Mouse (Mus musculus) granulocyte monocyte progenitor cell, adult 5-6 weeks (primary cell): ENCODE measurements around the gene Padi3. TPM values are rescaled to one million over a fixed set of nuclear protein-coding genes. Genes with fewer than 3 reads are reported as not detected.

Experiments
- ATAC-seq: replicated peaks from 2 replicates; pipeline ENCODE4 v1.8.0; 2016; ENCODE audit warnings: mild to moderate bottlenecking, moderate TSS enrichment, inconsistent platforms; ENCODE audit not compliant: poor library complexity, severe bottlenecking
- total RNA-seq, 2 experiments: library from RNA; stranded (forward) in 1 of 2; stranded (reverse) in 1 of 2; fragments of 200-712, 200-1000 nt in 1 of 2; fragments of >200 nt in 1 of 2; fragmentation: Nextera tagmentation in 1 of 2; gene quantifications; 2 replicates each; pipeline ENCODE4 v1.2.3; 2014 to 2017

Gene Padi3
- total RNA-seq, 2 experiments from 2014 or later, result 0.19 TPM; not detected in 1

- no peak for ATAC-seq
These were observed 7.0 kb upstream of the Padi3 start for GRCm38 (mm10) chr4:140817413-140817812.

GRCm38 (mm10) chr4:140815996-140816917 lies 5.8 kb upstream of the Padi3 start:
- ATAC-seq, result peak; percentile 26; the same call in 1 of the 2 replicates

GRCm38 (mm10) chr4:140815496-140815895 lies 5.0 kb upstream of the Padi3 start:
- ATAC-seq, result no peak

GRCm38 (mm10) chr4:140814241-140815225 lies 4.1 kb upstream of the Padi3 start:
- ATAC-seq, result peak; percentile 39

- ATAC-seq, result no peak
These were observed 3.1 kb upstream of the Padi3 start for GRCm38 (mm10) chr4:140813358-140814185.

GRCm38 (mm10) chr4:140812609-140813008 lies 2.2 kb upstream of the Padi3 start:
- no peak for ATAC-seq

- ATAC-seq, result no peak
These were observed 1.7 kb upstream of the Padi3 start for GRCm38 (mm10) chr4:140812191-140812590.

GRCm38 (mm10) chr4:140809118-140809517 lies 1.3 kb downstream of the Padi3 start:
- ATAC-seq, result no peak

GRCm38 (mm10) chr4:140804601-140805000 lies 5.8 kb downstream of the Padi3 start:
- no peak for ATAC-seq

GRCm38 (mm10) chr4:140801364-140801763 lies 9.1 kb downstream of the Padi3 start:
- no peak for ATAC-seq

GRCm38 (mm10) chr4:140796786-140797185 lies 13.7 kb downstream of the Padi3 start:
- no peak for ATAC-seq

GRCm38 (mm10) chr4:140794678-140795077 lies 15.8 kb downstream of the Padi3 start:
- no peak for ATAC-seq

GRCm38 (mm10) chr4:140793795-140794194 lies 16.7 kb downstream of the Padi3 start:
- ATAC-seq, result 0 out of 2 replicates have a peak, but pooled peaks have one; percentile 20

- ATAC-seq, result no peak
These were observed 17.9 kb downstream of the Padi3 start for GRCm38 (mm10) chr4:140792584-140792983.

GRCm38 (mm10) chr4:140791071-140791470 lies 19.4 kb downstream of the Padi3 start:
- 0 out of 2 replicates have a peak, but pooled peaks have one; percentile 3 for ATAC-seq

- no peak for ATAC-seq
These were observed 20.5 kb downstream of the Padi3 start for GRCm38 (mm10) chr4:140789983-140790382.

- peak; percentile 12; the same call in 1 of the 2 replicates for ATAC-seq
These were observed 21.5 kb downstream of the Padi3 start for GRCm38 (mm10) chr4:140788983-140789382.

- peak; percentile 22 for ATAC-seq
These were observed 22.2 kb downstream of the Padi3 start for GRCm38 (mm10) chr4:140788264-140788663.

- ATAC-seq, result peak; percentile 80
These were observed 23.0 kb downstream of the Padi3 start for GRCm38 (mm10) chr4:140787414-140787813.

GRCm38 (mm10) chr4:140785217-140785616 lies 25.2 kb downstream of the Padi3 start:
- no peak for ATAC-seq
